Mouse (Mus musculus) gastrocnemius, postnatal 25 days (tissue): Measurements from ENCODE around the gene Cfap20. TPM values are rescaled to one million over a fixed set of nuclear protein-coding genes. Genes with fewer than 3 reads are reported as not detected.
"Not testable (repeated sequence)": the region's sequence is repeated elsewhere in the genome, so short reads cannot be mapped to it uniquely, and the experiment has no call there.

Source experiments
- DNase-seq: peaks from one replicate; pipeline ENCODE4 v3.0.0; 2022
- total RNA-seq, 2 experiments: library from RNA; stranded (reverse); gene quantifications; 1 replicate in 1 of 2; 2 replicates in 1 of 2; pipeline ENCODE4 v1.2.3; 2021

Gene Cfap20
- total RNA-seq, 2 experiments from 2014 or later, result 7.5 TPM

DNA sequence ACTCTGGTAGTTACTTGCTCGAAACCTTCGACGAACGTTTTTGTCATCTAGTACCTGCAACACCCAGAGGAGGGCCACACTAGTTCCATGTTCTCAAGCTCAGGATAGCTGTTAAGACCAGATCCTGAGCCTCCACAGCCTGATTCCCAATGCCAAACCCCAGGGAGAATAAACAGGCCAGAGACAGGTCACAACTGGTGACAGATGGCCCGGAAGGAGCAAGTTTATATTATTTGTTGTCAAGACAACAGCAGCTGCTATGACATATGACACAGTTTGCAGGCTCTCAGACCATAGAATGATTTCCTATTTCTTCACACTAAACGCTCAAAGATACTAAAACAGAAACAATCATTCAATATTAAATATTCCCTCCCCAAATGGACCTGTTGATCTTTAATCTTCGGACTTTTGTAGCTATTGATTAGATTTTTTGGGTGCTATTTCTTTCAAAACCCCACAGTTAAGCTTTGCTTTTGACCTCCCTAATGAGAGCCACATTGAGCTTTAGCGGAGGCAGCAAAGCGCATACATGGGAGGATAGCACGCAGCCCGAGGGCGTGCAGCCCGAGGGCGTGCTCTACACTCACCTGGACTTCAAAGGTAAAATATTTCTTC, 12.4 kb downstream of the Cfap20 start:
- DNase-seq, result no peak

DNA sequence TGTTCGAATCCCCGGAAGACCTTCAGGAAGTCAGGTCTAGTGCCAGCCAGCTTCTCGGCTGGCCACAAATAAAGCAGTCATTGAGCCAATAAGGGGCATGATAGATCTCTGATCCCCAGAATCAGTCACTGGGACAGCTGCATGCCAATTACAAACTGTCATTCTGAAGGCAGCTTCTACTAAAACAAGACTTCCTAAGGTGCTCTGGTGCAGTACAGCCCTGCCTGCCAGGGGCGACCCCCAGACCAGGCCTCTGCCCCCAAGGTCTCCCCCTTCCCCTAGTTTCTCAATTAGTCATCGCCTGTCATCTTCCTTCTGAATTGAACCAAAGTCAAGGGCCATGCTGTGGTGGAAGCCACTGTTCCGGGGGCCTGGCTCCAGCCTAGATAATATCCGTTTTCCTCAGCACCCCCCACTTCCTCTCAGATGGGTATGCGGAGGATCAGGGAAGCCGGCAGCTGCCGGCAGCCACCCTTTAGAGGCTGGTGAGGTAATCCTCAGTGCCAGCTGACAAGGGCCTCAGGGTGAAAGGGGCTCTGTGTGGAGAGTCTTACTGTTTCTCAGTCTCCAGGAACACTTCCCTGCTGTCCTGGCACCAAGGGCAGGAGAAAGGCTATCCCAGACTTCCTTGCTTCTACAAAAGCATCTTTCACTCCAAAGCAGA, 23.2 kb downstream of the Cfap20 start:
- DNase-seq, result no peak

DNA sequence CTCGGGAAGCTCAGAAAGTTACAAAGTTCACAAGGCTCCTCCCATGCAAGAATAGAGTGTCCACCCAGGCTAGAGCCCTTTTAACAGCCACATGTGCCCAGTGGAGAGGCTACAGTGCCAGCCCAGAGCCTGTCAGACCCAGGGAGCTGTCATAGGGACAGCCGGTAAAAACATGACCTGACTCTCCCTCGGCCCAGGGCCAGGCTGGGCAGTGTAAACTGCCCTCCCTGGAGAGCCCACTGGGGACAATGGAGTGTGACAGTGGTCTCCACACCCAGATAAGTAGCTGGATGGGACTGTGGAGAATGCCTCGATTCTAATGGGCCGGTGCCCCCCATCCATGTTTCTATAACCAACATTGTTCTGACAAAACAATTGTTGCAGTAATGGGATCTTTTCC, 25.2 kb downstream of the Cfap20 start:
- no peak for DNase-seq

DNA sequence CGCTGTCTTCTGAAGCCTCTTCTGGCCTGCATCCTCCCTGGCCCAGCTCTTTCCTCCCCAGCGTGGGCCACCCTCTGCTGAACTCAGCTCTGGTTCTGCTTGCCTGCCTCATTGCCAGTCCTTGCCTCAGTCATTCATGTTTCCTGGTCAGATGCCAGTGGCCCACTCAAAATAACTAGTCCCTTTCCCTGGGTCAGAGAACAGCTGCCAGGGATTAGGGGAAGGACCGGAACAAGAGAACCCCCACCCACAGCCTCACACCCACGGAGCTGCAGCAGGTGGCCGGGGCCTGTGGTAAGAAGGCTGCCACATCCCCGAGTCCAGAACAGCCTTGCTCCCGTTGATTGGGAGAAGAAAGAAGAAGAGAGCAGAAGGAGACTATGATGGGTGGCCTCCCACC, 33.6 kb downstream of the Cfap20 start:
- no peak for DNase-seq

DNA sequence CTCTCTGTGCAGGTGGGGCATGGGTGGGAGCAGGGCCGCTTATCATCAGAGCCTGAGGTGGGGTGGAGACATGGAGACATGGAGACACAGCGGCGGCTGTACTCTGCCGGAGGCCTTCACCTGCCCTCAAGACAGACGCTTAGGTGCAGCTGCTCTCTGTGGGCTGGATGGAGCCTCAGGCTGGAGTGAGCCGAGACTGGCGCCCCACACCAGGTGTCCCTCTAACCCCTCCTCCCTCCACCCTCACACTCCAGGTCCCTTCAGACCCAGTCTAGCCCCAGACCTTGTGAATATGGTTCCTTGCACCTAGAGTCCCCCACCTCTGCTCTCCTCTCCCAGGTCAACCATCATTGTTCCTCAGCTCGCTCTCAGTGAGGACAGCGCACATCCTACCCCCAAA, 35.5 kb downstream of the Cfap20 start:
- no peak for DNase-seq

DNA sequence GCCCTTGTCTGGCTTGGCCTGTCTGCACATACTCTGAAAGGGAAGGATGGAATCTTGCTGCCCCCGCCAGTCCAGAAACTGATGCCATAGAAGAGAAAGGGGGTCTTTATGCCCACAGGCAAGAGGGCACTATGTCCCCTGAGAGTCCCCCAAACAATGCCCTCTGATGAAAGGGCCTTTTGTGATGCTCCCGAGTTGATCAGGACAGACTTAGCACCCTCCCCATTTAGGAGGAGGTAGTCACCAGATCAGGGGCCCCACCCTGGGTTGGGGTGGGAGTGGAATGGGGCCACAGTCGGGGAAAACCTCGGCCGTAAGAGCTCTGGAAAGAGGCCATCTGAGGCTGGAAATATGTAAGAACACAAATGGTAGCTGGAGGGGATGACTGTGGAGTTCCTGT, 37.5 kb downstream of the Cfap20 start:
- DNase-seq, result no peak

DNA sequence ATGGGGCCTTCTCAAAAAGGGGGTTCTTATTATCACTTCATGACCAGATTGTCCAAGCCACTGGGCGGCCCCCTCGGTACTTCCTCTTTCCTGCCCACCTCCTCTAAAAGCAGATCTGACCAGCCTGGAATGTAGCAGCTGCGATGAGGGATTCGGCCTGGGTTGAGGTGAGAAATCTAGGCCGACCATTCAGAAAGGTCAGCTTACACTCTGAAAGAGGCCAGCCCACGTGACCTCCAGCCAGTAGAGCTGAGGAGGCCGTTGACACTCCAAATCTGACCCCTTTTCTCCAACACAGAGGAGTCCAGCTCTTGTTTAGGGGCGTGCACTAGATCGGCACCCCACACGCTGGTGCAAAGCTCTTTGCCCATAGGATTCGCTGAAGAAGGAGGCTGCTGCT, 37.9 kb downstream of the Cfap20 start:
- no peak for DNase-seq

DNA sequence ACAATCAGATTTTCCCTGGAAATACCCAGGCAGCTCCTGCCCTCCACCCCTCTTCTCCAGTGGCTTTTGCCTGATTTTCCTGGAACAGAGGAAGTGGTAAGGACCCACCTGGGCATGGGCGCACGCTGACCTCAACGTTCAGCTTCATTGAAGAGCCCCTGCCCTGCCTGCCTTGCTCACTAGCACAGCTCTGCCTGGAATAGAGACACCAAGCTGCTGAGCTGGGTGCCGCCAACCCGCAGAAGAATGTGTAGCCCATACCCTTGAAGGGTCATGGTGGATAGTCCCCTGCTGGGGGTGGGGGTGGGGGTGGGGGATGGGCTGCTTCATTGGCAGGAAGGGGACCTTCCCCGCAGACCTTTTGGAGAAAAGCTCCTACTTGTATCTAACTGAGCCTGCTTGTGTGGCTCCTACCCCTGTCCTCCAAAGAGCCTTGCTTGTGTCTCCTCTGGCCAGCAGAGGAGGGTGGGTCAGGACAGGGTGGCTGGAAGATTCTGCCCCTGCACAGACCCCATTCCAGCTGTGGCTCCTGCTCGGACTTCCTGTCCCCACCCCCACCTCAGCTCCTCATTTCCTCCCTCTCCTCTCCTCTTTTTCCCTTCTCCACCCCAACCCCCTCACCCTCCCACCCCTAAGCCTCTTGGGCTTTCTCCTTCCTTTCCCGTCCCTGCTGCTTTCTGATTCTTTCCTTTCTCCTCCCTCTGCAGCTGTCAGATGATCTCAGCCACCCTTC, 39.3 kb downstream of the Cfap20 start:
- DNase-seq, result no peak

DNA sequence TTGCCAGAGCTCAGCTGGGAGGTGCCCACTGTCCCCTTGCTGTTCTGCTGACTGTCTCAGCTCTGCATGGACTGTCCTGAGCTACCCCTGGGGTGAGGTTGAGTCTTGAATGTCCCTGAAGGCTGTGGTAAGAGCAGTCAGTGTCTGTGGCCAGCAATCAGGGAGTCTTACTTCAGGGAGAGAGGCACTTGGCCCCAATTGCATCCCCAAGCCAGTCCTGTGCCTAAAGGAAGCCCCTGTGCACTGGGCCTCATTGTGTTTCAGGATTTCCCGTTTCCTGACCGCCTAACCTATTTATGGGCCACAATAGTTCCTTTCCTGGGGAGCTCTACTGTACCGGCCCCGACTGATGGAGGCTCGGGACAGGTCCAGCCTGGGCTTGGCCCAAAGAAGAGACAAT, 42.1 kb downstream of the Cfap20 start:
- DNase-seq, result no peak

DNA sequence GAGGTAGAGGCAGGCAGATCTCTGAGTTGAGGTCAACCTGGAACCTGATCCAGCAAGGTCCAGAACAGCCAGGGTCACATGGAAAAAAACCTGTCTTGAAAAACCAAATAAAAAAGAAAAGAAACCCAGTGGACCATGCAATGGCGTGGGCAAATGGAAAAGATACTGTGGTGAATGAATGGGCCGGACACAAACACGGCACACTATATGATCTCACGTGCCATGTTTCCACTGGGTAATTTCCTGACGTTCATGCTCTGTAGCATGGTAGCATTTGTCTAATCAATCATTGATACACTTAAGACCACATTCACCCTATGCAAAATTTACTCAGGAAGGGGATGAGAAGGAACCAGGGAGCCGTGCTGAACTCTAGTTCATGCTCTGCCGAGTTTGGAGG, 43.6 kb downstream of the Cfap20 start:
- DNase-seq, result no peak

DNA sequence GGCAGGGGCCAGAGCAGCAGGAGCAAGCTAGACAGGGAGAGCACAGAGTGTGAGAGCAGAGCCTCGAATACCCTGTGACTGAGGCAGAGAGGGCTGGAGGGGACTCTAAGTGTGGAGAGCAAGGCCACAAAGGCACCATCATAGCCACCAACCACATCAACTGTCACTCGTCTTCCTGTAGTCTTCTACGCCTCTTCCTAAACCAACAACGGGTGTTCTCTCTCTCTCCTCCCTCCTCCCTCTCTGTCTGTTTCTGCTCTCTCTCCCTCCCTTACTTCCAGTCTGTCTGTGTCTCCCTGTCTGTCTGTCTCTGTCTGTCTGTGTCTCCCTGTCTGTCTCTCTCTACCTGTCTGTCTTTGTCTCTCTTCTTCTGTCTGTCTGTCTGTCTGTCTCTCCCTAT, 44.4 kb downstream of the Cfap20 start:
- no peak for DNase-seq

DNA sequence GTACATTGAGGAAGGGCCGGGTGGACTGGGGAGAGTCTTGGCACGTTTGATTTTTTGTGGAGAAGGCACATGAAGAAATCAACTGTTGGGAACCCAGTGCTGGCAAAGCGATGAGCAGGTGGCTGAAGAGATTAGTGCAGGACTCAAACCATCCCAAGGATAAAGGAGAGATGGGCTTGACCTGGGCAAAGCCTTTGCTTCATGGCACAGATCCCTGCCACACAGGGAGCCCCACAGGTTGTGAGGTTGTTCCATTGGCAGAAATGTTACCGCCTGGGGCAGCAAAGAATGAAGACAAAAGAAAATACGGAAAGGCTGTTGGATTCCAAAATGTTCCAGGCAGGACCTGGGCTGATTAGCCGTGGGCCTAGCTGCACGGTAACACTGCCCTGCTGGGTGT, 46.7 kb downstream of the Cfap20 start:
- DNase-seq, result no peak

DNA sequence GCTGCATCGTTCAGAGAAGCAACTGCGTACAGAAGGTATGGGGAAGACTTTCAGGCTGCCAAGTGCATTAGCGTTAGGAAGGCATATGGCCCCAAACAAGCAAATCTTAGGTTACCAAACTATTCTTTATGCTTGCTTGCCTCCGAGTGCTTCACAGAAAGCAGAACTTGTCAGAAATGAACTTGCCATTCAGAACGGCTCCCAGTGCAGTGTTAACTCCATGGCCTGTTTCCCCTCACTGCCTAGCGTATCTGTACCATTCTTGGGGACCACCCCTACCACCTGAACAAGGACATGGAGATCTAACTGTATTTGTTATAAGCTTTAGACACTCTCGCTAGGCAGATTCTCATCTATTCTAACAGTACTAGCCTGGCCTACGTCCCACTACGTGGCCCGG, 47.4 kb downstream of the Cfap20 start:
- DNase-seq, result no peak

DNA sequence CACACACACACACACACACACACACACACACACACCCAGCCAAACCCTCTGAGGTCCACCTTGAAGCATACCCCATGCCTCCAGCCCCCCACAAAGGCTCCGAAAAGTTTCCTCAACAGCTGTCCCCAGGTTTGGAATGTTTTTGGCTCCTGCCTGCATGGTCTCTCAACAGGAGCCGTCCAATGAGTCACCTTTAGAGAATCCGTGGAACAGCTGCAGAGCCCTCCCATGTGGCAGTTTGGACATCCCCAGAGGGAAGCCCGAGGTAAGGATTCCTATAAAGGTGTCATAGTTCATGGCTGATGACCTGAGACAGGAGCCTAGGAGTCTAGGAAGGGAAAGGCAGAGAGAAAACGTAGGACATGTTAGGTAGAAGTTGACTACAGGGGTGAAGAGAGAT, 48.6 kb downstream of the Cfap20 start:
- no peak for DNase-seq

DNA sequence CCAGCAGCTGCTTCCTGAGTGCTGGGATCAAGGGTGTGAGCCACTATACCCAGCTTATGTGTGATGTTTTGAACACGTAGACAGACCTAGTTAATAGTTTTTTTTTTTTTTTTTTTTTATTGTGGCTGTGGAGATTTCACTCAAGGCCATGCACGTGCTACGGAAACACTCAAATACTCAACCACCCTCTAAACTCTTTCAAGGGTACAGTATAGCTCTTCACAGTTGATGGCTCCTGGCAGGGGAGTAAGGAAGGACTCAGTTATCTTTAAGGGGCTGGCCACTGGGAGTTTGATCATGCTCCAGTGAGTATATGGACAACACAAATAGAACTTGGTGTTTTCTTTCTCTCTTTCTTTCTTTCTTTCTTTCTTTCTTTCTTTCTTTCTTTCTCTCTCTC, 50.2 kb downstream of the Cfap20 start:
- DNase-seq, result no peak

DNA sequence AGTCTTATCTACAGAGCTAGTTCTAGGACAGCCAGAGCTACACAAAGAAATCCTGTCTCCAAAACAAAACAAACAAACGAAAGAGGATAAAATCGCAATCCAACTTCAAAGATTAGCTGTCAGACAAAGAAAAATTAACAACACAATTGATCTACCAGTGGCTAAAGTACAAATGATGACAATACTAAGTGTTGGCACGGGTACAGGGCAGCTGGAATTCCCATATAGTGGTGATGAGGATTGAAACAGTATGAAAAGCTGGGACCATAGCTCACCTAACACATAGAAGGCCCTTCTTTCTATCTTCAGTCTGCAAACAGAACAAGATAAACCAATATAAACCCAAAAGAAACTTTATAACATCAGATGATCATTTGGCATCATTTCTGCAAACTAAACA, 53.1 kb downstream of the Cfap20 start:
- DNase-seq, result no peak

DNA sequence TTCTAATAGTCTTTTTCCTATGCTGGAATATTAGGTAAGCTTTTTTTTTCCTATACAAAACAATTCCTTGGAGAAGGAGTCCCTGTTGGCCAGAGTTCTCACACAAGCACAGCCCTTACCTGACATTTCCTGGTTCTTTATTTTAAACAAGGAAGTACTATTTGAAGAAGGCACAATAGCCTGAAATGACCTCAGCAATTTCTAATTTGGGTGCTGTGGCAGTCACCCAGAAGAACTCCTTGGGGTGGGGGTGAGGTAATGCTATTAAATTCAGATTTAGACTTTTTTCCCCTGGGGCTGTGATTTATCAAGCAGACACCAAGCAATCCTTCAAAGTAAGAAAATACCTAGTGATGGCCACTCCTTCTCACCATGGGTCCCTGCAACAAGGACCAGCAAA, 53.7 kb downstream of the Cfap20 start:
- no peak for DNase-seq

DNA sequence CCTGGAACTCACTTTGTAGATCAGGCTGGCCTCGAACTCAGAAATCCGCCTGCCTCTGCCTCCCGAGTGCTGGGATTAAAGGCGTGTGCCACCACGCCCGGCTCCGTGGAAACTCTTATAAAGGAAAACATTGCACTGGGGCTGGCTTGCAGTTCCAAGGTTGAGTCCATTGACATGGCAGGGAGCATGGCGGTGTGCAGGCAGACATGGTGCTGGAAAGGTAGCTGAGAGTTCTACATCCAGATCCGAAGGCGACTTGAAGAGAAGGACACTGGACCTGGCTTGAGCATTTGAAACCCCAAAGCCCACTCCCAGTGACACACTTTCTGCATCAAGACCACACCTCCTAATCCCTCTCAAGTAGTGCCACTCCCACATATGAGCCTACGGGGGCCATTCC, 55.7 kb downstream of the Cfap20 start:
- not testable (repeated sequence) for DNase-seq

DNA sequence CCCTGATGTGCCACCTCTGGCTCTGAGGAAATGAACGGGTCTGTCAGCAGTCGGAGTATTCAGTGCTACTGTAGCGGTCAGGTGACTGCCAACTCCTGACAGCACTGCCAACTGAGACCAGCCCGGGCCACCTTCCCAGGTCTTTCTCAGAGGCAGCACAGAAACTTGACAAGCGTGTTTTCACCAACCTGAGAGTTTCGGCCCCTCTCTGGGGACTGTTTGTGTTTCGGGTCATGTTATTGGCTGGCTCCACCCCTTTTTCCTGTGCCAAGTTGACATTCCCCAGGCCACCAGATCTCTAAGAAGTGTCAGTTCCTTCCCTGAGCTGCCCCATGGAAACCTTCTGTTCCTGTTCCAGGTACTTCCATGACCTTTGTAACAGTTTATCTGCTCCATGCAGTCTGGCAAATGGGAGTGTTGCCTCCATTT, 56.8 kb downstream of the Cfap20 start:
- peak; percentile 71 for DNase-seq

DNA sequence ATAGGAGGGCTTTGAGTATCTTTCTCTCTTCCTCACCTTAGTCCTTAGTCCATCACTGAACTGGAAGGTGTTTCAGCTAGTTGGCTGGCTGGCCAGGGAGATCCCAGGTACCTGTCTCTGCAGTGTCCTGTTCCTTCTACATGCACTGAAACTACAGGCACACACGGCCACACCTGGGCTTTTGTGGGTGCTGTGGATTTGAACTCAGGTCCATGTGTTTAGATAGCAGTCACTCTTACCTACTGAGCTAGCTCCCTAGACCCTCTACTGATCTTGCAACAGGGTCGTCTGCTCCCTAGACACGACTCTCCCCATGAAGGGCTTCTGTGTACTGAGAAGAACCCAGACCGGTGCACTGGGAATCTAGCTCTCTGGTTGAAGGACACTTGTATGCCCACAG, 57.6 kb downstream of the Cfap20 start:
- DNase-seq, result no peak

DNA sequence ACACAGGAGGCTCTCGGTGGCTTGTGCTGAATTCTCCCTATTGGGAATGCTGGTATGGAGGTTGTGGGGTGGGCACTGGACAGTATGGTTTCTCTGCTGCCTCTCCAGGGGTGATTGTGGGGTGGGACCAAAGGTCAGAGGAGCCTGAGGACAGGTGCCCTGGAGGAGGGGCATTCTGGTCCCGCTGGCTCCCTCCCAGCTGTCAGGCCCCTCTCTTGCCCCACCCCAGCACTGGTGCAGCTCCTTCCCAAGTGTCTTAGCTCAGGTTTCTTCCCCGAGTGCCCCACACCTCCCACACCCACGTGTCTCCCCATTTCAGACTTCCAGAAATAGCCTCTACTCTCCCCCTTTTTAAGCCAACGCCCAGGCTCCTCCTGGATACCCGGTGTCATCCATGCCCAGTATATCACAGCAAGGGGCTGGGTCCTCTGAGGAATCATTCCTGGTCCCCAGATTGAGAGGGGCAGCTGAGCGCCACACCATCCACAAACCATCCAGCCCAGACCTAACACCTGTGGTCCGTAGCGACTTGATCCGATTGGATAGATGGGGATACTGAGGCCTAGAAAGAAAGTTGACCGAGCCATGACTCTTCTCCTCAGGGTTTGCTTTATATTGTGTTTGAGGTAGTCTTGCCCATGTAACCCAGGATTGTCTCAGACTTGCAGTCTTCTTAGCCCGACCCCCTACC, 58.2 kb downstream of the Cfap20 start:
- no peak for DNase-seq

DNA sequence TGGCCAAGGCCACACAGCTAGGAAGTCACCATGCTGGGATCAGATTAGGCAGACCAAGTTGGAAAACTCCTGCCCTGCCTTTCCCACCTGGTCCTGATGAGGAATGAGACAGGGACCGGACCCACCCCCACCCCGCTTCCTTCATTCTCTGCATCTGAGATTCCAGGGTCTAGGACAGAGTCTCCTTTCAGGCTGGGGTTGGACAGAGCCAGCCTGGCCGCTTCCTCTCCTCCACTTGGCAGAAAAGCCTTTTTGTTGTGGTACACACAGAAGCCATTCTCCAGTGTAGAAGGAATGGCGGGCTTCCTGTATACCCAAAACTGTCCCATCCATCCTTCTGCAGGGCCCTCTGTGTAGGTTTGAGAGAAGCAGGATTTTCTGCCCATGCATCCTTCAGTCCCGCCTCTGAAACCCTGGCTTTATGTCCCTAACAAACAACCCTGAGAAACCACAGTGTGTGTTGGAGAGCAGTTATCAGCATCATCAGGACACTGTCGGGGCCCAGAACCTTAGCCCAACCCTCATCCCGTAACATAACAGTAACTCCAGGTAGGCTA, 59.2 kb downstream of the Cfap20 start:
- DNase-seq, result no peak

DNA sequence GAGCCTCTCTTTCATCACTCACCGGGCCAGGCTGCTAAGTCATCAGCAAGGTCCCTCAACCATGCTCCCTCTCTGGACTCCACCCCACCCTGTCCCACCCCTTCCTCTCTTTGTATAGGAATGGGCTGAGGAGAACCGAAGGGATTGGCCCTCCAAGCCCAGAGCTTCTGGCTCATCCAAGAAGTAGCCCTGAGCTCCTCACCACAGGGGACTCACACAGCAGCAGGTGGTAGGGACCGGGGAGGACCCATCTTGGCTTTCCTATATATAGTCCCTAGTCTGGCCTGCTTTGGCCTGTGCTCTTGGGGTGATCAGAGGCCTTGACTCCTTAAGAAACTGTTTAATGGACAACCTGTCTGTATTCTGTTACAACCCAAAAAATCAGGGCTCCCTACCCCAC, 60.2 kb downstream of the Cfap20 start:
- DNase-seq, result no peak
